Comparison of ENCODE assay signal across 26 mouse cellular contexts in genomic region chr1:188549686-188550085, GRCm38 (mm10).
DNase-seq lines count a peak whose midpoint lies in the region; ATAC-seq and TF ChIP-seq lines count a peak whose summit lies in the region.
"Had no signal": no experiment of that assay in that cellular context is flagged by ENCODE, and none has a peak within 500 bp of the region (broad histone marks: within the 10 kb centered on the region; RNA-seq: fewer than 3 reads in every experiment).

No protein-coding gene starts in this region.

- no peaks in the 10 kb centered on the region for H3K4me1 ChIP-seq in hindbrain, postnatal 0 days (ENCODE audit: insufficient read depth, low read length)
- H3K4me1 ChIP-seq in hindbrain, embryonic 10.5 days (replicated peaks) = no peaks in the 10 kb centered on the region
- H3K4me1 ChIP-seq in embryonic facial prominence, embryonic 10.5 days = peaks cover 5% of the 10 kb centered on the region; the same call in 1 of the 2 replicates
- peaks cover 19% of the 10 kb centered on the region for H3K4me1 ChIP-seq in limb, embryonic 10.5 days
- H3K4me1 ChIP-seq in forebrain, embryonic 16.5 days (replicated peaks; ENCODE audit: control insufficient read depth, insufficient read depth, low read length) = no peaks in the 10 kb centered on the region
- H3K4me1 ChIP-seq: embryonic facial prominence, embryonic 15.5 days; hindbrain, embryonic 15.5 days; liver, embryonic 12.5 days; neural tube, embryonic 15.5 days had no signal

- no peak overlapping the region for H3K9ac ChIP-seq in hindbrain, postnatal 0 days (replicated peaks; ENCODE audit: low read length)
- H3K9ac ChIP-seq in forebrain, embryonic 16.5 days (replicated peaks; ENCODE audit: low read depth, low read length) = no peak overlapping the region
- H3K9ac ChIP-seq: embryonic facial prominence, embryonic 15.5 days; hindbrain, embryonic 15.5 days; liver, embryonic 12.5 days; neural tube, embryonic 15.5 days had no signal

- H3K27ac ChIP-seq in hindbrain, postnatal 0 days = no peak overlapping the region
- H3K27ac ChIP-seq in hindbrain, embryonic 10.5 days = no peak overlapping the region
- no peak overlapping the region for H3K27ac ChIP-seq in embryonic facial prominence, embryonic 10.5 days (replicated peaks)
- no peak overlapping the region for H3K27ac ChIP-seq in limb, embryonic 10.5 days
- no peak overlapping the region for H3K27ac ChIP-seq in forebrain, embryonic 16.5 days (ENCODE audit: low read length)
- H3K27ac ChIP-seq: embryonic facial prominence, embryonic 15.5 days; heart, adult 2 months; hindbrain, embryonic 15.5 days; liver, embryonic 12.5 days; neural tube, embryonic 15.5 days; stomach, postnatal 0 days had no signal

- peak; percentile 21 for DNase-seq in hindbrain, postnatal 0 days (ENCODE audit: low spot score)
- no peak for DNase-seq in hindbrain, embryonic 10.5 days (ENCODE audit: low spot score)
- peak; percentile 11 for DNase-seq in embryonic facial prominence, embryonic 10.5 days (ENCODE audit: low spot score)
- DNase-seq in limb, embryonic 10.5 days (ENCODE audit: low spot score) = peak; percentile 44
- DNase-seq in retina, embryonic 14.5 days (ENCODE audit: low spot score) = peak; percentile 56
- DNase-seq in right cerebral cortex, postnatal 10 days (ENCODE audit: low spot score in 2 of 2) = no peak
- DNase-seq: cerebellum, adult 18-20 months; cerebellum, postnatal 14 days; gastrocnemius, postnatal 25 days; heart, adult 2 months; kidney, adult 9 months; layer of hippocampus, adult 9-11 months; lung, adult 18-20 months; right cerebral cortex, postnatal 14 days had no signal

- H3K4me2 ChIP-seq in hindbrain, postnatal 0 days (ENCODE audit: low read depth, low read length) = no peak overlapping the region
- no peak overlapping the region for H3K4me2 ChIP-seq in forebrain, embryonic 16.5 days (ENCODE audit: low read length)
- H3K4me2 ChIP-seq: embryonic facial prominence, embryonic 15.5 days; hindbrain, embryonic 15.5 days; liver, embryonic 12.5 days; neural tube, embryonic 15.5 days had no signal

- H3K4me3 ChIP-seq in hindbrain, postnatal 0 days (ENCODE audit: low read length) = no peak overlapping the region
- no peak overlapping the region for H3K4me3 ChIP-seq in hindbrain, embryonic 10.5 days
- H3K4me3 ChIP-seq in embryonic facial prominence, embryonic 10.5 days = no peak overlapping the region
- no peak overlapping the region for H3K4me3 ChIP-seq in limb, embryonic 10.5 days
- no peak overlapping the region for H3K4me3 ChIP-seq in forebrain, embryonic 16.5 days (replicated peaks; ENCODE audit: low read length)
- H3K4me3 ChIP-seq: embryonic facial prominence, embryonic 15.5 days; heart, adult 2 months; hindbrain, embryonic 15.5 days; liver, embryonic 12.5 days; neural tube, embryonic 15.5 days had no signal

- TF ChIP-seq CTCF in hindbrain, postnatal 0 days (IDR thresholded peaks at IDR 0.05; ENCODE audit: low read depth) = no peak

- 61% methylated on average over 13 of the region's 13 CpGs for WGBS in hindbrain, postnatal 0 days
- 83% methylated on average over 13 of the region's 13 CpGs for WGBS in hindbrain, embryonic 10.5 days
- 65% methylated on average over 13 of the region's 13 CpGs for WGBS in embryonic facial prominence, embryonic 10.5 days
- WGBS in limb, embryonic 10.5 days = 53% methylated on average over 13 of the region's 13 CpGs
- 59% methylated on average over 13 of the region's 13 CpGs for WGBS in forebrain, embryonic 16.5 days

- no peak for ATAC-seq in hindbrain, postnatal 0 days
- ATAC-seq in forebrain, embryonic 16.5 days = no peak
- ATAC-seq: forebrain, embryonic 14.5 days; intestine, embryonic 16.5 days; liver, embryonic 12.5 days; midbrain, embryonic 16.5 days; Patski had no signal

- H3K27me3 ChIP-seq in hindbrain, postnatal 0 days (ENCODE audit: insufficient read depth, low read length) = no peaks in the 10 kb centered on the region
- H3K27me3 ChIP-seq in hindbrain, embryonic 10.5 days (ENCODE audit: insufficient read depth, poor library complexity, severe bottlenecking) = no peaks in the 10 kb centered on the region
- H3K27me3 ChIP-seq in embryonic facial prominence, embryonic 10.5 days (replicated peaks; ENCODE audit: low read depth, poor library complexity, severe bottlenecking) = no peaks in the 10 kb centered on the region
- peaks cover 5% of the 10 kb centered on the region; the same call in 1 of the 2 replicates for H3K27me3 ChIP-seq in limb, embryonic 10.5 days (ENCODE audit: low read depth, poor library complexity, severe bottlenecking)
- no peaks in the 10 kb centered on the region for H3K27me3 ChIP-seq in forebrain, embryonic 16.5 days (replicated peaks; ENCODE audit: control insufficient read depth, insufficient read depth, low read length)
- H3K27me3 ChIP-seq: CH12.LX; embryonic facial prominence, embryonic 15.5 days; hindbrain, embryonic 15.5 days; liver, embryonic 12.5 days; neural tube, embryonic 15.5 days had no signal

- no peaks in the 10 kb centered on the region for H3K36me3 ChIP-seq in hindbrain, postnatal 0 days (ENCODE audit: insufficient read depth, low read length)
- H3K36me3 ChIP-seq in hindbrain, embryonic 10.5 days = no peaks in the 10 kb centered on the region
- no peaks in the 10 kb centered on the region for H3K36me3 ChIP-seq in embryonic facial prominence, embryonic 10.5 days (replicated peaks)
- no peaks in the 10 kb centered on the region for H3K36me3 ChIP-seq in limb, embryonic 10.5 days
- no peaks in the 10 kb centered on the region for H3K36me3 ChIP-seq in forebrain, embryonic 16.5 days (ENCODE audit: control insufficient read depth, insufficient read depth)
- H3K36me3 ChIP-seq: embryonic facial prominence, embryonic 15.5 days; G1E; hindbrain, embryonic 15.5 days; liver, embryonic 12.5 days; neural tube, embryonic 15.5 days had no signal

- H3K9me3 ChIP-seq in hindbrain, postnatal 0 days (ENCODE audit: low read length) = no peaks in the 10 kb centered on the region
- H3K9me3 ChIP-seq in hindbrain, embryonic 10.5 days = no peaks in the 10 kb centered on the region
- no peaks in the 10 kb centered on the region for H3K9me3 ChIP-seq in embryonic facial prominence, embryonic 10.5 days
- H3K9me3 ChIP-seq in limb, embryonic 10.5 days (replicated peaks) = no peaks in the 10 kb centered on the region
- H3K9me3 ChIP-seq in forebrain, embryonic 16.5 days (ENCODE audit: control insufficient read depth, low read length) = no peaks in the 10 kb centered on the region
- H3K9me3 ChIP-seq: embryonic facial prominence, embryonic 15.5 days; hindbrain, embryonic 15.5 days; liver, embryonic 12.5 days; neural tube, embryonic 15.5 days had no signal

Comparison
In these comparisons a context has a peak if more than half of its experiments do, and no peak if none do; other contexts are left out.
1. DNase-seq: peak in hindbrain, postnatal 0 days (single experiment), embryonic facial prominence, embryonic 10.5 days (single experiment), limb, embryonic 10.5 days (single experiment) and retina, embryonic 14.5 days (single experiment); none in hindbrain, embryonic 10.5 days (single experiment) and right cerebral cortex, postnatal 10 days (0 of 2).